Mouse (Mus musculus): Measurements from ENCODE around the gene Arhgap42. TPM values are rescaled to one million over a fixed set of nuclear protein-coding genes. Genes with fewer than 3 reads are reported as not detected.

The Arhgap42 gene
- total RNA-seq (2022) = 1 to 10 TPM; 6.5 to 8.5 (median 6.7) TPM

DNA sequence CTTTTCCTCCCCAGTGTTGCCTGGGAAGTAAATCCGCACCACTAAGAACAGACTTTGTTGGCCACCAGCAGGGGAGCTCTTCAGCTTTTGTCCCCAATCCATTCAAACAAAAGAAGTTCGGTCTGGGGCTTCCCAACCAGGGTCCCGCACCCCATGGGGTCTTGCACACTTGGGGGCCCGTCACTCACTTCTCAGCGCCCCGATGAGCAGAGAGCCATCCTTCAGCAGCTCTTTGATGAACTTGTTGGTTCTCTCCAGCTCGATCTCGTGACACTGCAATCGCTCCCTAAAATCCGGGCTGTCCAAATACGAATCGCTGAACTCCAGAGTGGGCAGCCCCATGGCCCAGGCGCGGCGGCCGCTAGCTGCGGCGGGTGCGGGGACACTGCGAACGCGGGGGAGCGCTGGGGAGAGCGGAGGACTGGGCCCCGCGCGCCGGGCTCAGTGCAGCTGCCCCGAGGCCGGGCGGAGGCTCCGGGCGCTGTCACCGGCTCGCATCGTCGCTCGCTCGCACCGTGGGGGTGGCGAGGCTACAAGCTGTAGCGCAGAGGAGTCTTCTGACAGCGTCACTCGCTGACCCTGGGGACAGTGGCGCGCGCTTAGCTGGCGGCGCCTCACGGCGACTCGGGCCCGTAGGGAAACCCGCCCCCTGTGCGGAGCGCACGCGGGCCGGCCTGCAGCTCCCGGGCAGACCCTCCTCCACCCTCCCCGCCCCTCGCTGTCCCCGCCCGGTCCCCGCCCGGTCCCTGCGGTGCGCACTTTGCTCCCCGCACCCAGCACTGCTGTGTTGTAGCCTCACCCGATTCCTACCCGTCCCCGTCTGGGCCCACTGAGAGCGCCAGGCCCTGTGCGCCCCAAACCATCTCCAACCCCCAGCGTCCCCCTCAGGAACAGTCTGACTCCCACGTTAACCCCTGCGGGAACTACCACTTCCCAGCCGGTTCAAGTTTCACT lies at the start of gene Arhgap42:
Gene Arhgap42, minus strand, starts transcription at position 664 of the 954 bp plus-strand sequence.
- DNase-seq (ENCODE audit: low spot score) = peak; percentile 54

DNA sequence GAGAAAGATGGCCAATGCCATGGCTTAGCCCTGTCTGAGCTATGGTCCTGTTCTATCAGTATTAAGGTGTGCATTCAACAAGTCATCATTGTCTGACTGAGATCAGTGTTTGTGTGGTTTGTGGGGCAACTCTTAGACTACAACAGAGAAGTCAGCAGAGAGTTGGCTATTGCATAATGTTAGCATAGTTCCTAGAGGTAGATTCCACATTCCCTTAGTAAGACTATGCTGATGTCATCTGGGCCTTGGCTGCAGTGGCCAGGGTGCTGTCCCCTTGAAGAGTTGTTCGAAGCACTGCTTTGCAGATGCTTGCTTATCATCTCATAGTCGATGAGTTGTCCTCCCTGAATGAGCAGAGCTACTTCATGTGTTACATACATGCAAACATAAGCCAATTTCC lies 49.2 kb upstream of the Arhgap42 start:
- DNase-seq (ENCODE audit: low spot score) = no peak

DNA sequence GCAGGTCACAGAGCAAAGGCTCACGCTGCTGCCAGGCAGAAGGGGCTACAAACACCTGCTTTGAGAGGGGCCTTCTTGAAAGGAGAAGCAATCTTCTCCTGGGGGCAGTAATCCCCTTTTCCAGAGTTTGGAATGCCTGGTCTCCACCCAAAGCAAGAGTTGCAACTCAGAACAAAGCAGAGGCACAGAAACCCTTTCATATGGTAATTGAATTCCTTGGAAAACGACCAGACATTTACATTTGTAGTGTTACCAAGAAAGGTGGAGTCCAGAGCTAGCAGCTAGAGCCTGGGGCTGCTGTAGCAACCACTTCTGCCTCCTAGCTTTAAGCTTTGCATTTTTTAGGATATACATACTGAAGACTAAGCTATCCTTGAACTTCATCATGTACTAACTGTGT lies 30.4 kb upstream of the Arhgap42 start:
- DNase-seq (ENCODE audit: low spot score) = no peak

DNA sequence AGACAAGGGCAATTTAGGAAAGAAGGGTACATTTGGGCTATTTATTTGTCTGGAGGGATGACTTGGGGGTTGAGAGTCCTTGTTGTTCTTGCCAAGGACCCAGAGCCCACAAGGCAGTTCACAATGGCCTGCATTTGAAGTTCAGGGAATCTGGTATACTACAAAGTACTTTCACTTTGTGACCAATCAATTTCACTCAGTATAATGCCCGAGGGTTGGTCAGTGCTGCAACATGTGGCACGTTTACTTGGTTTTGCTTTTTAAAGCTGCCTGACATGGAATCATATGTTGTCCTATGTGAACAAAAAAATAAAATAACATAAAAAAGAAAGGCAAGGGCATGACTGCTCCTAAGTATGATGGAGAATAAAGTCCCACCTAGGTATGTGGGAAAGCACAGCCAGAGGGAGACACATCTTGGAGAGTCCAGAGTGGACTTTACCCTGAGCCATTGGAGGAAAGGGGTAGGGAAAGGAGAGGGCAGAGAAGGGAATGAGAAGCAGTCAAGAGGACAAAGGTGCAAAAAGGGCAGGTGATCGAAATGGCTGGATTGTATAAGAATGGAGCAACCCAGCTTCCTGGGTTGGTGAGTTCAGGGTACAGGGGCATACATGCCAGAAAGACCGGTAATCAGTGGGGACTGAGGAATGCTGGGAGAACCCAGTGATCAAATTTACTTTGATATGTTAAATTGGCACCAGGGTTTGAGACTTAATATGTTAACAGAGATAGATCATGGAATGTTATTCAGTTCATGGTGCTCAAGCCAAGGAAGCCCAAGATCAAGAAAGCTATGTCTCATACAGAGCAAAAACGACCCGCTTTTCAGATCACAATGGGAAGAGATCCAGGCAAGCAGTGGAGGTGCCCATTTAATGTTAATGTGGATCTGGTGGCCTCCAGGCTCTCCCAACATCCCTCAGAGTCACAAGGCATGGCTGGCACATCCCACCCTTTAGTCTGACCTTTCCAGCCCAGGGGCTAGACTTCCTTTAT lies 29.0 kb upstream of the Arhgap42 start:
- DNase-seq (ENCODE audit: low spot score) = no peak

DNA sequence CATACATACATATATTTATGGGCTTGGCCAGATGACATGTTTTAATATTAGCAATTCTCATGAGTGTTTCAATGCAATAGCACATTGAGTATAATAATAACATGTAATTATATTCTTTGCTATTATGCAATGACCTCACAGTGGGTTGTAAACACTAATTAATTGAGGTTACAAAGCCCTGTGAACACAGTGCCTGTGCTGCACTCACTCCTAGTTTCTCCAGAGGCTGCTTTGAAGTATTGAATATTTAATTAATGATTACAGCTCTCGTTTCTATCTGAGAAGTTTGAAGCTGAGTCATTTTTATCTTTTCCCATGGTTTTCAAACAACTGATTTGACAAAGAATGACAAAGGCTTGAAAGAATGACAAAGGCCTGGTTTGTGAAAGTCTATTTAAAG lies 24.6 kb upstream of the Arhgap42 start:
- DNase-seq (ENCODE audit: low spot score) = no peak

DNA sequence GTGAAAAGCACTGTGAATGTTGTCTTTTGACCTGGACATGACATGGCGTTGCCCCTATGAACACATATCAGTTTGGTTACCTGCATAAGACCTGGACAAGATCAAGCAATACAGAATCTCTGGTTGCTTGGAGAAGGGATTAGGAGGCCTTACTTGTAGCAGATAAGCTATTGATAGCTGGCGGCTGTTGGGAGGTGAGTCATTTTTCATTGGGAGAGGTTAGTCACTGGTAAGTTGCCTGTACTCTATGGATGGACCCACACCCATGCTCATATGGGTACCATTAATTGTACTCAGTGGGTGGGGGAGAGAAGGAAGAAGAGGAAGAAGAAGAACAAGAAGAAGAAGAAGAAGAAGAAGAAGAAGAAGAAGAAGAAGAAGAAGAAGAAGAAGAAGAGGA lies 23.6 kb upstream of the Arhgap42 start:
- no peak for DNase-seq (ENCODE audit: low spot score)

DNA sequence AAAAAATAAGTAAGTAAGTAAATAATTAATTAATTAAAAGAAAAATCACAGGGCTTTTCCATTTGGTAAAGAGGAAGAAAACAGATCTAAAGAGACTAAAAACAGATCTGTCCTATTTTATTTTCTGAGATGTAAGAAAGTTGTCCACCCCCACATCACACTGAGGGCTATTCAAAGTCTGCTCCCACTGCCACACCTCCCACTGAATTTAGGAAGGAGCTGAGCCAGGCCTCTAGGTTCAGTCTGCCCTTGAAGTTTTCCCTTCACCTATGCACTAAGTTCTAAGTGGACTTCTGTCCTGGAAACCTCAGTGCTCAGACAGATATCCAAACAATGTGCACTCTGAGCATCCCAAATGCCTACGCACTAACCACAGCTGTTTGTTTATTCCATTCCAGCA lies 15.9 kb upstream of the Arhgap42 start:
- DNase-seq (ENCODE audit: low spot score) = no peak

DNA sequence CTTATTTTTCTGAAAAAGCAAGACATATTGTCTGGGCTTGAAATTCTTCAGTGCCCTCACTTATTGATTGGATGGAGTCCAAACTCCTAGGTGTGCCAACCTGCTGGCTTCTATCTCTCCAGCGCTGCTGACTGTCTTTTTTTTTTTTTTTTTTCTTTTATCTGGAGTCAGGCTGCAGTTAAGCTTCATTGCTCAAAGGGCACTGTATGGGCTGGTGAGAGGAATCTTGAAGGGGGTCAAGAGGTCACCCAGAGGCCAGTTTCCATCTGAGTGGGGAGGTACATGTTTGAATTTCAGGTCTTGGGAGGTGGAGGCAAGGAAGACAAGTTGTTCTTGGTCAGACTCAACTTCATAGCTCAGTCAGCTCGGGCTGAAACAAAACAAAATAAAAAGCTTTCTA lies 9.6 kb upstream of the Arhgap42 start:
- DNase-seq (ENCODE audit: low spot score) = no peak

DNA sequence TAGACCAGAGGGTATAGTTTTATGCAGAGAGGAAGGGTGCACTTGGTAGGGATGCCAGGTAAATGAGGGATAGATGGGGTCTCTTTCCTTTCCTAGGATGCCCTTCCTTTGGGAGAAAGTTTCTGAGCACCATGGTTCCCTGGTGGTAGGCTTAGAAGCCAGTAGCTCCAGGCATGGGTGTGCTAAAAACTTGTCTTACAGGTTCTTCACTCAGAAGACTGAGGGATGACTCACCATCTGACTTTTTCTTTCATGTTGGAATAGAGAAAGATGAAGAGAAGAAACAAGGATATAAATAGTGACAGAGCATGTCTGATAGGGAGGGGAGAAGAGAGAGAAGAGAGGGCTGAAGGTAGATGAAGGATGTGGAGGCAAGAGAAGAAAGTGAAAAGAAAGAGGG lies 7.1 kb upstream of the Arhgap42 start:
- DNase-seq (ENCODE audit: low spot score) = no peak

DNA sequence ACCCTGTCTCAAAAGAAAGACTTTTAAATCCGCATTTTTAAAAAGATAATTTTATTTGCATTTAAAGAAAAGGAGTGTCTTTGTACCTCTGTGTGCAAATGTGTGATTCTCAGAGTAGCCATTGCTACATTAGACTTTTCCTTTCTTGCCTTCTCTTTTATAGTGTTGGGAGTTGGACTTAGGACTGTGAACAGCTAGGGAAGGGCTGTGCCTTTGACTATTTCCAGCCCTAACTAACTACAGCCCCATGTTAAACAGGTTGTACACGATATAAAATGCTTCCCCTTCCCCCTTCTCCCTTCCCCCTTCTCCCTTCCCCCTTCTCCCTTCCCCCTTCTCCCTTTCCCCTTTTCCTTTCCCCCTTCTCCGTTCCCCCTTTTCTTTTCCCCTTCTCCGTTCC lies 4.9 kb upstream of the Arhgap42 start:
- no peak for DNase-seq (ENCODE audit: low spot score)

DNA sequence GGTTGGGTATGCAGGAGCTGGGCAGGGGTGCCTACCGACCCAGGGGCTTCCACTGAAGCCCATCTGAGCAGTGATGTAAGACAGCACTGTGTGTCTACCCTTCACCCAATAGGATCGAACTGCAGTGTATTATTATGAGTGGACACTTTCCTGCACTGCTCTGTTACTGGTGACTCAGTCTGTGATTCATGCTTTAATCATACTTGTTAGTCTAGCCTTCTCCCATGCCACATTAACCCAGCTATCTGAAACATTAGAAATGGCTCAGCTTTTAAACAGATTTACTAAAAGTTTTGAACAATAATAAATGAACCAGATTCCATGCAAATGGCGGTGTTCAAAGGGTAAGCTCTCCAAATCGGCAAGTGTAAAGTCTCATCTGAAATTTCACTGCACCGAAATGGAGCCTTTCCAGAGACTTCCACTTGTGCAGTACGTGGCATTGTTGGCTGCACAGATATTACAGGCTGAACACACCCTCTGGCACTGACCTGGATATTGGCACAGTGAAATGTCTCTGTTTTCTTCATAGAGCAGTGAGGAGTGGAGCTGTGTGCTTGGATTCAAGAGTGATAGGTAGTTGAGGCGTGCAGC lies 2.4 kb upstream of the Arhgap42 start:
- no peak for DNase-seq (ENCODE audit: low spot score)

DNA sequence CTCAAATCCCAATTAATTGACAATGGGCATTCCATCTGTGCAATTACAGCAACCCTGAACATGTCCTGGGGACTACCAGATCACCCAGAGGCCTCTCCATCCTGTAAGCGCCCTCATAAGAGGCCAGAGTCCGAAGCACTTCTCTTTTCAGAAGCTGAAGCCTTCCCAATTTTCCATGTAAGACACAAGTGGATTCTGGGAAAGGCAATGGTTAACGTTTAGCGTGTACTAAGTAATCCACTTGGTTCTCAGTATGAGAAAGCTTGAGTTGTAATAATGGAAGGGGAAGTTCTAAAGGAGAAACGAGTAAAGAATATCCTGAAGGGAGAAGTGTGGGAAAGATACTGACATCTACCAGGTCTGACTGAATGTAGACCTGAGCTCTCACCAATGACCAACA lies 1.4 kb downstream of the Arhgap42 start:
- DNase-seq (ENCODE audit: low spot score) = no peak

DNA sequence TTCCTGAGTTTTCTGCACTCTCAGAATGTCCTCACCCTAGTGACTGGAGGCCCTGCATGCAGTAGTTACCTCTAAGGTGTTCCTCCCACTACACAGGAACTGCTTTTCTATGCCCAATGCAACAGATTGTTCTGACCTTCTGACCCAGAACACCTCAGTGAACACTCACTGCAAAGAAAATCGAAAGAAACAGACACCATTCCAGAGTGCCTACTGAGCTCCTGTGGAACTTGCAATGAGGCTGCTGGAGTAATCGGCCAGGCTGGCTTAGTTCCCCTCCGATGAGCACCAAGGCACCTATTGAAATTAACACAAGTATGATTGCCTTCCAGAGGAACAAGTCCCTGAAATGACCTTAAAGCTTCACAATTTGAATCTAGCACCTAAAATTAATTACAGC lies 9.2 kb downstream of the Arhgap42 start:
- no peak for DNase-seq (ENCODE audit: low spot score)

DNA sequence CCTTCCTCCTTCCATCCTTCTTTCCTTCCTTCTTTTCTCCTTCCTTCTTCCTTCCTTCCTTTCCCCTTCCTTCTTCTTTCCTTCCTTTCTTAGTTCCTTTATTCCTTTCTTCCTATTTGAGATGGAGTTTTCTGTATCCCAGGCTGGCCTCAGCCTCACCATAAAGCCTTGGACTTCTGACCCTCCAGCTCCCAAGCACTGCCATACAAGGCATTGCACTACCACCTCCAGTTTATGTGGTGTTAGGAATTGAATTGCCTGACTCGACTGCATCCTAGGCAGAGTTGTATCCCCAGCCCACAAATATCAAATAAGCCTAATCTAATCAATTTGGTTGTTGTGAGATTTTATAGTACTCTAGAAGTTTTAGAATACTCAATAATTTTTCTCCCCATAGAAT lies 14.1 kb downstream of the Arhgap42 start:
- DNase-seq (ENCODE audit: low spot score) = no peak

DNA sequence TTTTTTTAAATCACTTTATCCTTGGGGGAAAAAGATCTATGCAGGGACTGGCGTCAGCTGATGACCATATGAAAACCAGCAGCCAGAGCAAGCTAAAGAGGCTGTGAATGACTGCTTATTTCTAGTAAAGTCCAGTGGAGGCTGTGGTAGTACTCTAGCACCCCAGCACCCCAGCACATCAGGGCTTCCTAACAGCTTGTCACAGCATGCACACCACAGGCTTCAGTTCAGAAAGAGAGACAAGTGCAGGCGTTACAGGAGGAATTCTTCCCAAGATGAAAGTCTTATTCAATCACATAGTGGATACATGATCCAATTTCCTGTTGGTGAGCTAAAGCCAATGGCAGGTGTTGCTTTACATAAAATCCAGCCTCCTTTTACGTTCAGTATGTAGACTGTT lies 15.5 kb downstream of the Arhgap42 start:
- no peak for DNase-seq (ENCODE audit: low spot score)

DNA sequence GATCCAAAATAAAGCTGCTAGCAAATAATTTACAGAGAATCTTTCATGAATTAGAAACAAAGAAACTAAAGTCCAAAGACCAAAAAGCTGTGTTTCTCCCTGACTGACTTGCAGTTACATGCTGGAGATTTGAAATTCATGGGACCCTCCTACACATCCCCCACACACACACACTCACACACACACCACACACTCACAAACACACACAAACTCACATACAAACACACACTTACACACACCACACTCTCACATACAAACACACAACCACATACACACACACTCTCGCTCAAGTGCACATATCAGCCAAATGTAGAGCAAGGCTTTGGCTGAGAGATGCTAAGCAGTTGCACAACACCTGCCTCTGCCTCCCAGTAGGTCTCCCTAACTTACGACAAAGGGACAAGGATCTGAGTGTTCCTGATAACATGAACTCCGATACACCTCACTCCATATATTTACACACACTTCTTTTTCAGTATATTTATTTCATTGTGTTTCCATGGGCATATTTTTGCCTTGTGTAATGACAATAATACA lies 16.9 kb downstream of the Arhgap42 start:
- DNase-seq (ENCODE audit: low spot score) = no peak

DNA sequence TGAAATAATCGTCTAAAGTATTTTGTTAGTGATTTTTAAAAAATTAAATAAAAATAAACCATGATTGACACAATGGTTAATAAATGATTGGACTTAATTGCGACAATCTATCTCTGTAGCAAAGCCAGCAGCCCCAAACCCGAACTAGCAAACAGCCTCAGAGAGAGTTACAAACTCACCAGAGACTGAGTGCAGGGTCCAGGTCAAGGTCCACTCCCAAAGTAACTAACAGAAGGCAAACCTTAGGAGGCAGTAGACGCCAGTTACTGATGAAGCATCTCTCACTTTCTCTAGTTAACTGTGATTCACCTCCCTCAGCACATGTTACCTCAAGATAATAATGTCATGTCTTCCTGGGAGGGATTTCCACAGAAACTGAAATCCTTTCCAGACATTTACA lies 17.7 kb downstream of the Arhgap42 start:
- DNase-seq (ENCODE audit: low spot score) = no peak

DNA sequence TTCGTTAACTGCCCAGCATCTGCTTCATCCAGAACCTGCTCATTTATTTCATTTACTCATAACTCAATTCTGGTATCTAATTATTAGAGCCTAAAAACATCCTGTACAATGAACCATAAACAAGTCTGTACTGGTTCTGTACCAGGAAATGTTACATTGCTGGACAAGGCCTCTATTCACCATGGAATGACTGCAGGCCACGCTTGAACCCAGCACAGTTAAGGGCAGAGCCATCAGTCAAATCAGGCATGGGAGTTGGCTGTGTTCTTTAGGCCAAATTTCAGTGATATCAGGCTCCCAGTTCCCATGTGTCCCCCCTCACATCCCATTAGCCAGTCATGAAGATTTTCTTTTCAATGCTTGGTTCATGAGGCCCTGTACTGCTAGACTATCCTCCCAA lies 20.6 kb downstream of the Arhgap42 start:
- DNase-seq (ENCODE audit: low spot score) = no peak

DNA sequence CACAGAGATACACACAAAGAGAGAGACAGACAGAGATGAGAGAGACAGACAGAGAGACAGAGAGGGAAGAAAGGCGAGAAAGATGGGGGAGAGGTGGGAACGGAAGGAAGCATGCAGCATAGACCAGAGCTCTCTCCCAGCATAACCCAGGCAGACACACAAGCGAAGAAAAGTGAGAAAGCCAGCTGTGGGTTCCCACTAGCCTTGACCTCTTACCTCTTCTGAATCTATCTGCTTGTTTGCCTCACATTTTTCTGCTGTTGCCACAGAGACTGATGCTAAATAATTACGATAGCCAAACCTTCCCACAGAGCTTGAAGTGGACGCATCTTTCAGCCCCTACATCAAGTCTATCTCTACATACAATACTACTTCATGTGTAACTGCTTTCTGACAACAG lies 24.1 kb downstream of the Arhgap42 start:
- DNase-seq (ENCODE audit: low spot score) = no peak

DNA sequence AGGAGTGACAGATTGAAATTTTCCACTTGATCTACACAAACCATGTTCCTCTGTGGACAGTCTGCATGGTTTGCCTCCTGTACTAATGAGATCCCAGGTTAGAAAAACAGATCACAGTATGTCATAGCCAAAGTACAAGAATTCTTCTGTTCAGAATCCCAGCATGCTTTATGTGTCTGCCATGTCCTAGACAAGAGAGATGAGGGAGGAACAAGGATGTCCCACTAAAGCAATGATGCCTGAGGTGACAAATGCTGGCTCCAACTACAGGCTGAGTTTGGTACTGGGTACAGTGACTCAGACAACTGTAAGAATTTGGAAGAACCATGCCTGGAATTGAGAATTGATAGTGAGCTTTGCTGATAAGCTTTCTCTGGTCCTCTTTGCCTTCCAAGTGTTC lies 24.6 kb downstream of the Arhgap42 start:
- no peak for DNase-seq (ENCODE audit: low spot score)

DNA sequence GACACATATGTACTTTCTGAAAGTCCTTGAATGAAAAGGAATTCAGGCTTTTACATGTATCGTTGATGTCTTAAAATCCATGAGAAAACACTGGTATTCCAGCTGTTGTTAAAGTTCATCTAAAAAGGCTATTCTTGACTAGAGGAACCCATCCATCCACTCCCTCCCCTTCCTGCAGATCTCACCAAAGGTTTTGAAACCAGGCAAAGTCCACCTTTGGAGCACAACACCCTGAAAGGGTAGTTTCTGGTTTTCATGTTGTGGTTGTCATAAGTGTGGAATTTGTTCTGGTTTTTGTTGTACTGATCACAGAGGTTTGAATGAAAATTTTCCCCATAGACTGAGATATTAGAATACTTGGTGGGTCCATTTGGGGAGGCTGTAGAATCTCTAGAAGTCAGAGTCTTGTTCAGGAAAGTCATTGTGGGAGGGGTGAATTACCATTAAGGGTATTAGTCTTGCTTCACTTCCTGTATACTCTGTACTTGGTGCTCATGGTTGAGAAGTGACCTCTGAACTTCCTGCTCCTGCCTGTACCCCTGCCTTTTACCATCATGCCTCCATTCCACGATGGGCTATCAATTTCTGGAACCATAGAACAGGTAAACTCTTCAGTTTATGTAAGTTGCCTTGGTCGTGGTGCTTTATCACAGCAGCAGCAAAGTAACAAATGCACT lies 27.4 kb downstream of the Arhgap42 start:
- no peak for DNase-seq (ENCODE audit: low spot score)

Measured in heart, adult 8-10 months (tissue).